Mouse (Mus musculus): ENCODE data around the gene Sema4d.

- TF ChIP-seq GATA1 (IDR thresholded peaks at IDR 0.05; ENCODE audit: borderline replicate concordance, low read length) (no peak), CTCF (IDR thresholded peaks at IDR 0.05; ENCODE audit: low read depth, low read length) (no peak), TAL1 (conservative IDR thresholded peaks at IDR 0.05; ENCODE audit: low read depth, low read length) (no peak), POLR2AphosphoS5 (IDR thresholded peaks at IDR 0.05; ENCODE audit: insufficient replicate concordance, low read depth, low read length) (no peak)
Measured at GRCm38 (mm10) chr13:51754559-51755126, 38.9 kb downstream of the Sema4d start.

Data from G1E (cell line).